Mouse (Mus musculus): ENCODE results near the gene M1ap.

DNA sequence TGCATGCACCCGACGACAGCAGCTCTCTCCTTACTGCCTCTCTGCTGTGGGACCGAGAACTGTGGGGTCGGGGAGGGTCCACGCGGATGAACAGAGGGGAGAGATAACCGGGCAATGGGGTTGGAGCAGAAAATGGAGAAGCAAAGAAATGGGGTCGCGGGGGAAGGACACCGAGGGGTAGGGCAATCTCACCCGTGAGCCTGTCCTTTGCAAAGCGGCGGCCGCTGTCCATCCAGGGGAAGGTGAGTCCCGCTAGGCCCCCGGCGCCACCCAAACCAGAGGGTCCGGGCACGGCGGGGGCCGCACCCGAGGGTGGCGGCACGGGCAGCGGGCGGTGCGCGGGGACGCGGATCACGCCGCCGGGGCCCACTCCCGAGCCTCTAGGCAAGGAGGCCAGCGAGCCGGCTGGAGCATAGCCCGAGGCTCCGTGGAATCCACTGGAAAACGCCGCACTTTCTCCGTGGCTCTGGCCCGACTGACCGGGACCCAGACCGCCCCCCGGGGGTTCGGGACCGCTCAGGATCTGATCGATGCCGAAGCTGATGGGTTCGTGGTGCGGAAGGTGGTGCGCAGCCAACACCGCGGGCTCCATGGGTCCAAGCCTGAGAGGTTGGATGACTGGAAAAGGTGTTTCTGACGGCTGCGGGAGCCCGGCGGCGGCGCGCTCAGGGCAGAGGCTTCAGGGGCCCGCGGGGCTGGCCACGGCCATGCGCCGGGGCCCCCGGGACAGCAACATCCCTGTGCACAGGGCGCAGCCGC is 123.0 kb downstream of the M1ap start:
- TF ChIP-seq GATA1 (IDR thresholded peaks at IDR 0.05; ENCODE audit: borderline replicate concordance, low read length), result no peak
- TF ChIP-seq FLI1 (IDR thresholded peaks at IDR 0.05; ENCODE audit: low read length), result no peak
